Mouse (Mus musculus) adrenal gland, postnatal 36 days (tissue): ENCODE data around the gene Zfp282. TPM values are rescaled to one million over a fixed set of nuclear protein-coding genes. Genes with fewer than 3 reads are reported as not detected.

Experiments used
- total RNA-seq, 2 experiments: library from RNA; stranded (reverse); gene quantifications; 2 replicates each; pipeline ENCODE4 v1.2.3; 2021

Gene Zfp282
- total RNA-seq, 2 experiments from 2014 or later: 9.9 to 11.2 TPM

Other genes starting within 250 kb of the Zfp282 start
- gene Pdia4, start 63.8 kb upstream of the Zfp282 start, total RNA-seq: 10 to 100 TPM; 93.8 to 97.5 TPM
- gene Zfp786, start 46.3 kb upstream of the Zfp282 start, total RNA-seq: 1 to 10 TPM in 1 of 2 experiments, under 1 TPM in 1; 0.83 to 1.4 TPM
- 10 to 100 TPM in 1 of 2 experiments, 1 to 10 TPM in 1; 9.9 to 13.3 TPM for gene Zfp398, start 41.5 kb upstream of the Zfp282 start, total RNA-seq
- 10 to 100 TPM; 14.7 to 15.2 TPM for gene Zfp212, start 43.3 kb downstream of the Zfp282 start, total RNA-seq
- gene Zfp956, start 76.2 kb downstream of the Zfp282 start, total RNA-seq: 1 to 10 TPM; 5.2 to 5.7 TPM
- gene Zfp777, start 171.7 kb downstream of the Zfp282 start, total RNA-seq: 10 to 100 TPM; 22.6 to 23.1 TPM
- gene Zfp746, start 209.4 kb downstream of the Zfp282 start, total RNA-seq: 10 to 100 TPM; 22.4 to 24.5 TPM